Mouse (Mus musculus) myocyte (in vitro differentiated cells): Measurements from ENCODE around the gene Paqr7.

Experiments
- CEBPB ChIP-seq: IDR thresholded peaks from 2 replicates; pipeline ENCODE4 v1.6.1; 2011; ENCODE audit warnings: mild to moderate bottlenecking, moderate library complexity; ENCODE audit not compliant: poor library complexity, insufficient read depth, severe bottlenecking
- E2F4 ChIP-seq: IDR thresholded peaks from one replicate; pipeline ENCODE4 v1.6.1; 2011; ENCODE audit warnings: mild to moderate bottlenecking, control low read depth, moderate library complexity; ENCODE audit not compliant: insufficient read depth
- MAX ChIP-seq: IDR thresholded peaks from one replicate; pipeline ENCODE4 v1.6.1; 2011; ENCODE audit warnings: low read depth, mild to moderate bottlenecking, control low read depth
- MYOD1 ChIP-seq, 3 experiments: IDR thresholded peaks; one replicate each; pipeline ENCODE4 v1.6.1; 2011; ENCODE audit warnings: control low read depth in 2 of 3, low read depth in 2 of 3, mild to moderate bottlenecking in 2 of 3, moderate library complexity in 1 of 3; ENCODE audit not compliant: insufficient read length in 2 of 3, control insufficient read depth in 1 of 3
- MYOG ChIP-seq, 3 experiments: IDR thresholded peaks; one replicate each; pipeline ENCODE4 v1.6.1; 2011; ENCODE audit warnings: control low read depth in 2 of 3, low read depth in 2 of 3, mild to moderate bottlenecking in 2 of 3; ENCODE audit not compliant: insufficient read length in 2 of 3, control insufficient read depth in 1 of 3, insufficient read depth in 1 of 3
- POLR2A ChIP-seq: IDR thresholded peaks from one replicate; pipeline ENCODE4 v1.6.1; 2011; ENCODE audit warnings: low read depth, mild to moderate bottlenecking, control low read depth, moderate library complexity; ENCODE audit not compliant: insufficient read length
- POLR2AphosphoS2 ChIP-seq: IDR thresholded peaks from one replicate; pipeline ENCODE4 v1.6.1; 2011; ENCODE audit warnings: low read depth, control low read depth; ENCODE audit not compliant: insufficient read length
- REST ChIP-seq: IDR thresholded peaks from one replicate; pipeline ENCODE4 v1.6.1; 2011; ENCODE audit warnings: mild to moderate bottlenecking, control low read depth, moderate library complexity; ENCODE audit not compliant: insufficient read depth, insufficient read length
- TCF12 ChIP-seq: IDR thresholded peaks from one replicate; pipeline ENCODE4 v1.6.1; 2011; ENCODE audit warnings: mild to moderate bottlenecking, control low read depth; ENCODE audit not compliant: poor library complexity, insufficient read depth, severe bottlenecking
- TCF3 ChIP-seq: IDR thresholded peaks from one replicate; pipeline ENCODE4 v1.6.1; 2011; ENCODE audit warnings: low read depth, control low read depth; ENCODE audit not compliant: insufficient read length
- USF1 ChIP-seq: IDR thresholded peaks from one replicate; pipeline ENCODE4 v1.6.1; 2011; ENCODE audit warnings: low read depth, mild to moderate bottlenecking, control low read depth, moderate library complexity

DNA sequence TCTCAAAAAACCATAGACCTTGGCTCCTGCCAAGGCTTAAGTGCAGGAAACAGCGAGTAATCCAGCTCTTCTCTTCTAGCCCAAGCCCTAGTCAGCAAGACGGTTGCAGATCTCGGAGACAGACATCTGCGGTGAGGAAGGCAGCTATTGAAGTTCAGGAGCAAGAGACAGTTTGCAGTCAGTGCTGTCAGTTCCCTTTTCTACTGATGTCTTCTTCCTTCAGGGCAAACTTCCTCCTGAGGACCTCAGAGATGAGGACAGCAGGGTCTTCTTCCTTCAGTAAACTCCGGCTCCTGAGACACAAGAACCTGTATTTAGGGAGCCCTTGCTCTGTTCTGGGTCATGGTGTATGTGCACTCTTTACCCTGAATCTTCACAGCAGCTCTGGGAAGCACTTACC is 29.7 kb downstream of the Paqr7 start:
- TF ChIP-seq MAX, result no peak
- TF ChIP-seq POLR2A, result no peak
- no peak for TF ChIP-seq TCF12
- TF ChIP-seq MYOG (IDR thresholded peaks at IDR 0.05; ENCODE audit: control insufficient read depth in 1 of 3, insufficient read depth in 1 of 3, insufficient read length in 2 of 3, low read depth in 2 of 3), result no peak
- TF ChIP-seq MYOD1 (IDR thresholded peaks at IDR 0.05; ENCODE audit: control insufficient read depth in 1 of 3, insufficient read length in 2 of 3, low read depth in 2 of 3), result no peak
- no peak for TF ChIP-seq E2F4
- no peak for TF ChIP-seq CEBPB
- no peak for TF ChIP-seq USF1
- TF ChIP-seq TCF3, result no peak
- TF ChIP-seq POLR2AphosphoS2, result no peak
- TF ChIP-seq REST, result no peak
